Mouse (Mus musculus) erythroblast, embryonic 14.5 days (primary cell): ENCODE results near the gene Ccdc171. TPM values are rescaled to one million over a fixed set of nuclear protein-coding genes. Genes with fewer than 3 reads are reported as not detected.

Experiments used
- H3K27me3 ChIP-seq: 2 replicates; pipeline ENCODE4 v1.6.1; 2012; ENCODE audit warnings: inconsistent platforms; ENCODE audit not compliant: control insufficient read depth
- H3K36me3 ChIP-seq: 2 replicates; pipeline ENCODE4 v1.6.1; 2012; ENCODE audit warnings: mild to moderate bottlenecking, inconsistent platforms; ENCODE audit not compliant: control insufficient read depth
- H3K4me1 ChIP-seq: 2 replicates; pipeline ENCODE4 v1.6.1; 2012; ENCODE audit warnings: inconsistent platforms; ENCODE audit not compliant: control insufficient read depth
- H3K4me3 ChIP-seq: replicated peaks from 2 replicates; pipeline ENCODE3; 2012; ENCODE audit warnings: moderate library complexity, mild to moderate bottlenecking, inconsistent platforms
- H3K9me3 ChIP-seq: 2 replicates; pipeline ENCODE4 v1.6.1; 2012; ENCODE audit warnings: low read length, inconsistent platforms, mixed read lengths; ENCODE audit not compliant: control insufficient read depth
- GATA1 ChIP-seq: IDR thresholded peaks from 2 replicates; pipeline ENCODE4 v1.6.1; 2012; ENCODE audit warnings: low read length, inconsistent platforms, mixed read lengths
- TAL1 ChIP-seq: IDR thresholded peaks from 3 replicates; pipeline ENCODE4 v1.6.1; 2012; ENCODE audit warnings: low read length, inconsistent platforms, mixed read lengths
- polyA plus RNA-seq: library from polyadenylated mRNA; stranded (reverse); fragments of >175 nt; gene quantifications from 2 replicates; pipeline ENCODE4 v1.2.3, GENCODE M21; 2012

Gene Ccdc171
- polyA plus RNA-seq, 1 experiment: not detected

GRCm38 (mm10) chr4:83775136-83775535 lies 249.8 kb downstream of the Ccdc171 start:
- no peaks in the 10 kb centered on the region for H3K4me1 ChIP-seq
- no peaks in the 10 kb centered on the region for H3K27me3 ChIP-seq
- no peak for TF ChIP-seq GATA1
- no peak overlapping the region for H3K4me3 ChIP-seq
- H3K36me3 ChIP-seq: no peaks in the 10 kb centered on the region
- H3K9me3 ChIP-seq: no peaks in the 10 kb centered on the region

- no peak for TF ChIP-seq TAL1
Observed at GRCm38 (mm10) chr4:83780044-83780443, 254.7 kb downstream of the Ccdc171 start.

GRCm38 (mm10) chr4:83785115-83785514 lies 259.8 kb downstream of the Ccdc171 start:
- no peaks in the 10 kb centered on the region for H3K36me3 ChIP-seq
- no peaks in the 10 kb centered on the region for H3K4me1 ChIP-seq
- TF ChIP-seq GATA1 (no peak), TAL1 (no peak)
- H3K27me3 ChIP-seq: no peaks in the 10 kb centered on the region
- H3K4me3 ChIP-seq: no peak overlapping the region
- H3K9me3 ChIP-seq: no peaks in the 10 kb centered on the region

More at GRCm38 (mm10) chr4:83780044-83780443, 254.7 kb downstream of the Ccdc171 start:
- Histone ChIP-seq H3K27me3 (no peaks in the 10 kb centered on the region), H3K4me1 (no peaks in the 10 kb centered on the region), H3K36me3 (no peaks in the 10 kb centered on the region), H3K4me3 (no peak overlapping the region), H3K9me3 (no peaks in the 10 kb centered on the region)

GRCm38 (mm10) chr4:83791811-83792210 lies 266.5 kb downstream of the Ccdc171 start:
- Histone ChIP-seq H3K4me1 (no peaks in the 10 kb centered on the region), H3K4me3 (no peak overlapping the region), H3K9me3 (no peaks in the 10 kb centered on the region), H3K36me3 (no peaks in the 10 kb centered on the region), H3K27me3 (no peaks in the 10 kb centered on the region)
- TF ChIP-seq GATA1 (no peak), TAL1 (no peak)

GRCm38 (mm10) chr4:83794315-83794922 lies 269.1 kb downstream of the Ccdc171 start:
- no peak overlapping the region for H3K4me3 ChIP-seq
- no peaks in the 10 kb centered on the region for H3K4me1 ChIP-seq
- TF ChIP-seq TAL1 (no peak), GATA1 (no peak)

GRCm38 (mm10) chr4:83794930-83795459 lies 269.6 kb downstream of the Ccdc171 start:
- Histone ChIP-seq H3K36me3 (no peaks in the 10 kb centered on the region), H3K9me3 (no peaks in the 10 kb centered on the region), H3K4me3 (no peak overlapping the region), H3K27me3 (no peaks in the 10 kb centered on the region), H3K4me1 (no peaks in the 10 kb centered on the region)
- TF ChIP-seq GATA1 (no peak), TAL1 (no peak)

More at GRCm38 (mm10) chr4:83794315-83794922, 269.1 kb downstream of the Ccdc171 start:
- H3K9me3 ChIP-seq: no peaks in the 10 kb centered on the region
- no peaks in the 10 kb centered on the region for H3K27me3 ChIP-seq
- H3K36me3 ChIP-seq: no peaks in the 10 kb centered on the region

- Histone ChIP-seq H3K4me1 (no peaks in the 10 kb centered on the region), H3K4me3 (no peak overlapping the region), H3K9me3 (no peaks in the 10 kb centered on the region), H3K27me3 (no peaks in the 10 kb centered on the region), H3K36me3 (no peaks in the 10 kb centered on the region)
- no peak for TF ChIP-seq GATA1
- TF ChIP-seq TAL1: no peak
Observed at GRCm38 (mm10) chr4:83797976-83798375, 272.6 kb downstream of the Ccdc171 start.

- no peaks in the 10 kb centered on the region for H3K27me3 ChIP-seq
- TF ChIP-seq TAL1: no peak
- no peak for TF ChIP-seq GATA1
- no peaks in the 10 kb centered on the region for H3K9me3 ChIP-seq
- no peaks in the 10 kb centered on the region for H3K36me3 ChIP-seq
- no peaks in the 10 kb centered on the region for H3K4me1 ChIP-seq
- H3K4me3 ChIP-seq: no peak overlapping the region
Observed at GRCm38 (mm10) chr4:83798674-83799430, 273.5 kb downstream of the Ccdc171 start.

GRCm38 (mm10) chr4:83800402-83800801 lies 275.1 kb downstream of the Ccdc171 start:
- H3K4me1 ChIP-seq: no peaks in the 10 kb centered on the region
- TF ChIP-seq GATA1 (no peak), TAL1 (no peak)

More at GRCm38 (mm10) chr4:83800402-83800801, 275.1 kb downstream of the Ccdc171 start:
- H3K27me3 ChIP-seq: no peaks in the 10 kb centered on the region
- H3K36me3 ChIP-seq: no peaks in the 10 kb centered on the region
- no peaks in the 10 kb centered on the region for H3K9me3 ChIP-seq
- H3K4me3 ChIP-seq: no peak overlapping the region
